Mouse (Mus musculus) adrenal gland, postnatal 10 days (tissue): ENCODE data around the gene Psmd12. TPM values are rescaled to one million over a fixed set of nuclear protein-coding genes. Genes with fewer than 3 reads are reported as not detected.

ENCODE experiments used
- DNase-seq: peaks from one replicate; pipeline ENCODE4 v3.0.0; 2021; ENCODE audit warnings: mixed read lengths
- total RNA-seq, 2 experiments: library from RNA; stranded (reverse); gene quantifications; 2 replicates each; pipeline ENCODE4 v1.2.3; 2021

Gene Psmd12
- total RNA-seq, 2 experiments from 2014 or later: 78.7 to 84.8 TPM

DNA sequence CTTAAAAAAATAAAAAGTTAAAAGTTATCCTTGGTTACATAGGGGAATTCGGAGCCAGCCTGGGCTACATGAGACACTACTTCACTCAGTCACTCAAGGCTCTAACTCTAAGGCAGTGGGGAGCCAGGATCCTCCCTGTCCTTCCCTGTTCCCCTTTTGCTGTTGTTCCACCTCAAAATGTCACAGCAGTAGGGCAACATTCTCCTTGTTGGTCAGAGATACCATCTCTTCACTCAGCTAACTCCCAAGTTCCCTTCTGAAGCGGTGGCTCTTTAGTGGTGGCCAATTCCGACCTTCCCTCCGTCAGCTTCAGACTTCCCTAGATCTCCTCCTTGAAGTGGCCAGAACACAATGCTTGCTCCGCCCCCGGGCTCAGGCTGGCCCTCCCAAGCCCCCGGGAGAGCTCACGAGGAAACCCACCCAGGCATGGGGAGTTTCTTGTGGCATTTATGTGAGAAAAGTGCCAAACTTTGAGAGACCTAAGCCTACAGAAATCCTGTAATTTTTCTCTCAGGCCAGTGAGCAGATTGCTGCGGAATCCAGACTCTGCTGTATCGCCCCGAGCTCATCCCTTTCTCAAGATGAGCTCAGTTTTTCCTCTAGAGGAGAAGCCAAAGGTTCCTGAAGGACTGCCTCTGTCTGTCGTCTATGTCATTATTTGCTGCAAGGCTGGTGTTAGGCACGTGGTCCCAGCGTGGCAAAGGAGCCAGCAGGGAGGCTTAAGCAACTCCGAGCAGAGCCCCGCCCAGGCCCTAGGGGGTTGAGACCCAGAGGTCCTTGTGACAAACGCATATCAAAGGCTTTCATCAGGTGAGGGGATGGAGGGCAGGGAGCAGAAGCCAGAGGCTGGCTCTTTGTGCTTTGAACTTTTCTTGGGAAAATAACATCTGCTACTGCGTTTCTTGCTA lies 31.3 kb downstream of the Psmd12 start:
- peak; percentile 65 for DNase-seq

DNA sequence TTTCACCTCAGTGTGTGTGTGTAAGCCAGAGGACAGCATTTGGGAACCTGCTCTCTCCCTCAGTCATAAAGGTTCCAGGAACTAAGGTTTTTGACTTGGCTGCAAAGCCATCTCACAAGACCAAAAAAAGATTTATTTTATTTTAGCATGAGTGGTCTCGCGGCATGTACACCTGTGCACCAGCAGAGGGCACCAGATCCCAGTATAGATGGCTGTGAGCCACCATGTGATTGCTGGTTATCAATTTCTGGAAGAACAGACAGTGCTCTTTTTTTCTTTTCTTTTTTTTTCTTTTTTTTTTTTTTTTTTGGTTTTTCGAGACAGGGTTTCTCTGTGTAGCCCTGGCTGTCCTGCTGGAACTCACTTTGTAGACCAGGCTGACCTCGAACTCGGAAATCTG lies 32.7 kb downstream of the Psmd12 start:
- peak; percentile 79 for DNase-seq

DNA sequence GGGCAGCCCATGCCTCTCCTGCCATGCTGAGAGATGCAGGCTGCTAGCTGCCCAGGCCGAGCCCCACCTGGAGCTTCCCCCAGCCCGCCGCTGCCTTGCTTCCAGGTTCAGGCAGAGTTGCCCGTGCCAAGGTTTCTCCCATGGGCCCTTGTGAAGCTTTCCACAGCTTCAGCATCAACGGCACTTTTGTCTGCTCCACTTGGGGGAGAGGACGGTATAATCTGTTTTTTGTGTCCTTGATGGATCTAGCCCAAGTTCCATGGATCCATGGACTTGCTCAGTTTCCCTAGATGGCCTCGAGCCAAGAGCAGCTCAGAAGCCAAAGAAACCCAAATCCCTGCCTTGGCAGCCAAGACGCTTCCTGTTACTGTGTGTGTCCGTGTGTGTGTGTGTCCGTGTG lies 33.8 kb downstream of the Psmd12 start:
- peak; percentile 11 for DNase-seq

DNA sequence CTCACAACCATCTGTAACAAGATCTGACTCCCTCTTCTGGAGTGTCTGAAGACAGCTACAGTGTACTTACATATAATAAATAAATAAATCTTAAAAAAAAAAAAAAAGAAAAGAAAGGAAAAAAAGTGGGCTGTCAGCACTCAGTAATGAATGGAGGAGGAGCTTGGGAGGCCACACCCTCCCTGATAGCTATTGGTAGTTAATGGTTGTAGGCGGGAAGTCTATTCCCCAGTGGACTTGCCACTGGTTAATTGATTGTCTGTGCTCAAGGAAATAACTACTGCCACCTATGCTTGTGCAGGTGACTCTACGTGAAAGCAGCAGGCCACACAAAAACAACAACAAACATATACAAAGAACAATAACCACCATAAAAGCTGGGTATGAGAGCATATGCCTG lies 37.1 kb downstream of the Psmd12 start:
- DNase-seq: no peak

DNA sequence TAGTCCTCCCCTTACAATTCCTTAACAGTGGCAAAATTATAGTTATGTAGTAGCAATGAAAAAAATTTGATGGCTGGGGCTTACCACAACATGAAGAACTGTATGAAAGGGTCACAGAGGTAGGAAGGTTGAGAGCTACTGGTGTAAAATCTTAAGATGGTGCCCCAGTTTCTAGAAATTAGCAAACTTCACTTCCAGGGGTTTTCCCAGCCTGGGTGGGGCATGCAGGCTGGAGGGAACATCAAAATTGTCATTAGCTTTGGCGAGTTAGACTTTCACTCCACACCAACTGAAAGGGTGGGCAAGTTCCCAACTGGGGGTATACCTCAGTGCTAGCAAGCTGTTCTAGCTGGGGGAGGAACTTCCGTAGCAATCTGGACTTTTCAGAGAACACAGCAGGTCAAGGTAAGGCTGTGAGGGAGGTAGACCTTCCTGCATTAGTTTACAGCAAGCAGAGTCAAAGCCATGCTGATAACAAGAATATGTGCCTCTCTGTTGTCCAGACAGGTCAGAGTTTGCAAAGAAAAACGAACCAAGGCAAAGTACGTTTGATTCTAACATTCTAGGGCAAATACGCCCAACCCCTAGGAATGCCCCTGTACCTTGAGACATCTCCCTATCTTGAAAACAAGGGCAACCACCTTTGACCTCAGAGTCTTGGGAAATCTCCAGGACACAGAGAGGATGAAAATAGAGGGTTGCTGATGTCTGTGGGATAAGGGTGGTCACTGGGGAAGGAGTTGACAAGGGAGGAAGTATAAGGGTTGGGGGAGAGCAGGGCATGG lies 39.6 kb downstream of the Psmd12 start:
- DNase-seq: no peak

DNA sequence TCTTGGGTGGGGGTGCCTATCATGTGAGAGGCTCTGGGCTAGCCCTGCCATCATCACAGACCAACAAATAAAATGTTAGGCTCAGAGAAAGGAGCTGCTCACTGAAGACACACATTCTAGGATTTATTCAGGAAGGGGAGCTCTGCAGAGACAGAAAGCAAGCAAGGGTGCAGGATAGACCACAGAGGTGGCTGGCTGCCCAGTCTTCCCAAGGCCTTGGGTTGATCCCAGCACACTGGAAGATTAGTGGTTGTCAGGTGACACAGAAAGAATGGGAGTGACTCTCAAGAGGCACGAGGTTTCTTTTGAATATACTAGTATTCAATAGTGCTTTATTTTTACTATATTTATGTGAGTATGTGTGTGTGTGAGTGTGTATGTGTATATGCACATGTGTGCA lies 41.9 kb downstream of the Psmd12 start:
- peak; percentile 34 for DNase-seq

DNA sequence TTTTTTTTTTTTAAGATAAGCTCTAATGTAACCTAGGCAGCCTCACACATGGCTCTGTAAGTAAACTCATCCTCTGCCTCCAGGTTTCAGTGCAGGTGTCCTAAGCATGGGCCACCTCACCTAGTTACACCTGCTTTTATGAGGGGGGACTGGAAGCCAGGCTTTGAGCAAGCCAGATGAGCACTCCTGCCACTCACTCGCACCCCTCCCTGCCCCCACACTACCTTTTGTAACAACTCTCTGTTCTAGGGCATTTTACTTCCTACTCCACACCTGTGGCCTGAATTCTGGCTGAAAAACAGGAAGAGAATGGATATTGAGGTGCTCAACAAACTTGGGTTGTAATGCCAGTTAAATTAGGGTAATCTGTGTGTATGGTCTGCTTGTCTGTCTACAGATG lies 45.7 kb downstream of the Psmd12 start:
- DNase-seq: no peak

DNA sequence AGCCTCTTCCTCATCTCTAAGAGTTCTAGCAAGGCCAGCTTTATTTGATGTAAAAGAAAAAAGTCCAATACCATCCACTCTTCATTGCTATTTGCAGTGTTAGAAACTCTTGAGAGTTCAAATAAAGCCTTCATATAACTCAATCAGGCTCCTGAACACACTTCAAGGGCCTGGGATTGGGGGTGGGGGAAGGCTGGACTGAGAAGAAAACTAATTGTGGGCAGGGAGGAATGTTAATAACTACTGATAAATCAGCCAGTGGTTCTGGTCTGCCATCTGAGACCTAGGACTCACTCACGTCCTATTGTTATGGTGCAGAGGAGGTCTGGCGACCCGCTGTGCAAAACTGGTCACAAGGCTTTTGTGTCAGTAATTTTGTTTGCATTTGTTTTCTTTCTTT lies 48.3 kb downstream of the Psmd12 start:
- no peak for DNase-seq

DNA sequence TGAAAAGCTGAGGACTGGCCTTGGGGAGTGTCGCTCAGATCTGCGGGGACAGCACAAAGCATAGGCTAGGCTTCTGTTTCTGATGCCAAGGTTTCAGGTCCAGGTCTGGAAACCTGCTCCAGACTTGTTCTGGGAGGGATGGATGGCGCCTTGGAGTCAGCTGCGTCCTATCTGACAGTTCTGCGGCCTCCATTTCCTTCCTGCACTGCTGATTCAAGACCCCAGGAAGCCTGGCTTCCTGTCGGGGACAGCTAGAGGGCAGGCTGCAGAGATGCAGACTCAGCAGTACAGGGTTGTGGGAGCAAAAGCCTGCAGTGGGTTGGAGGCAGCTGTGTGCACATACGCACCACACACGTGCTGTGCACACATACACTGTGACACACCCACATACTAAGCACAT lies 50.0 kb downstream of the Psmd12 start:
- DNase-seq: peak; percentile 35

DNA sequence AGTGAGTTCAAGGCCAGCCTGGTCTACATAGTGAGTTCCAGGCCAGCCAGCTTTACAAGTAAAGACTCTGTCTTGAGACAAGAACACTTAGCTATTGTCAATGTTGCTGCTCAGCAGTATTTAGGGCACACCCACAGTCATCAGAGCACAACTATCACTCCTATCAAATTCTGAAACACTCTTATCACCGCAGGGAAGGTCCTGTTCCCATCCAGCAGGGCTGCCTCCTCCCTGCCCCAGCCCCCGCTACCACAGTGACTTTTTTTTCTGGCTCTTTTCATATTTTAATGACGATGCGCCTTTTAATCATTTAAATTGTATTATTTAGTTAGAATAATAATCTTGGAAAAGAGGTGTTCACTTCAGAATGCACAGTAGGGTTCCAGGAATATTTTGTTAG lies 52.2 kb downstream of the Psmd12 start:
- no peak for DNase-seq

DNA sequence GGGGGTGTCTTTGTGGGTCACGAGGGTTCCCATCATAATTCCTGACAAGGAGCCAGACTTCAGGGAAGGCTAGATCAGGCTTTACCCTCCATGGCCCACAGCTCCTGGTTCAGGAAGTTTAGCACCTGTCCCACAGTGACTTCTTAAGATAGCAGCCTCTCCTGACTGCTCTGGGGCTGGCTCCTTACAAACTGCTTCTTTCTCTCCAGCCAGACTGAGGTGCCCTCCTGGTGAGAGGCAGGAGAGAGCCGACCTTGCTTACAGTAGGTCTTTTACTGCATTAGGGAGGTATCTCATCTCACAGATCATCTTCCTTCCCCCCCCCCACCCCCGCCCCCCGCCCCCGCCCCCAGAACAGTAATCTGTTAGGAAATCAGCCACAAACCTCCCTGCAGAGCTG lies 53.0 kb downstream of the Psmd12 start:
- no peak for DNase-seq

DNA sequence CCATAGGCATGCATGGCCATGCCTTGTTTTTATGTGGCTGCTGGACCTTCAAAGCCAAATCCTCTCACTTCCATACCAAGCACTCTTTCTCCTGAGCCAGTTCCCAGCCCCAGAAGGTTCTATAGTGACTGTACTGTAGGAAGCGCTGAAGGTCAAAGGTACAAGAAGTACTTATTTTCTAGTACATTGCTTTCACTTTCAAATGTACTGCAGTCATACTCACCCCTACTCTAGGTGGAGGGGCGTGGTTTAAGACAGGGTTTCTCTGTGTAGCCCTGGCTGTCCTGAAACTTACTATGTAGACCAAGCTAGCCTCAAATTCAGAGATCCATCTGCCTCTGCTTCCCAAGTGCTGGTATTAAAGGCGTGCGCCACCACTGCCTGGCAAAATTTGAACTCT lies 59.7 kb downstream of the Psmd12 start:
- DNase-seq: no peak

DNA sequence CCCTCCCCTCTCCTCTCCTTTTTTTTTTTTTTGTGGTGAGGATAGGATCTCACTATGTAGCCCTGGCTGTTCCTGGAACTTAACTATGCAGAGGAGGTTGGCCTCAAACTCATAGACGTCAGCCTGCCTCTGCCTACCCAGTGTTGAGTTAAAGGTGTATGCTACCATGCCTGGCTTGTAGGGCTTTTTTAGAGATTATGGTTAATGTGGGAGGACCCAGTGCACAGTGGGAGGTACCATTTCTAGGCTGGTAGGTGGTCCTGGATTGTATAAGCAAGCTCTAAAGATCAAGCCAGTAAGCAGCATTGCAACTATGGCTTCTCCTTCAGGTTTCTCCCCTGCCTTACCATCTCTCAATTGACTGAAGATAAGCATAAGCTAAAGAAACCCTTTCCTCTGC lies 61.1 kb downstream of the Psmd12 start:
- DNase-seq: no peak

DNA sequence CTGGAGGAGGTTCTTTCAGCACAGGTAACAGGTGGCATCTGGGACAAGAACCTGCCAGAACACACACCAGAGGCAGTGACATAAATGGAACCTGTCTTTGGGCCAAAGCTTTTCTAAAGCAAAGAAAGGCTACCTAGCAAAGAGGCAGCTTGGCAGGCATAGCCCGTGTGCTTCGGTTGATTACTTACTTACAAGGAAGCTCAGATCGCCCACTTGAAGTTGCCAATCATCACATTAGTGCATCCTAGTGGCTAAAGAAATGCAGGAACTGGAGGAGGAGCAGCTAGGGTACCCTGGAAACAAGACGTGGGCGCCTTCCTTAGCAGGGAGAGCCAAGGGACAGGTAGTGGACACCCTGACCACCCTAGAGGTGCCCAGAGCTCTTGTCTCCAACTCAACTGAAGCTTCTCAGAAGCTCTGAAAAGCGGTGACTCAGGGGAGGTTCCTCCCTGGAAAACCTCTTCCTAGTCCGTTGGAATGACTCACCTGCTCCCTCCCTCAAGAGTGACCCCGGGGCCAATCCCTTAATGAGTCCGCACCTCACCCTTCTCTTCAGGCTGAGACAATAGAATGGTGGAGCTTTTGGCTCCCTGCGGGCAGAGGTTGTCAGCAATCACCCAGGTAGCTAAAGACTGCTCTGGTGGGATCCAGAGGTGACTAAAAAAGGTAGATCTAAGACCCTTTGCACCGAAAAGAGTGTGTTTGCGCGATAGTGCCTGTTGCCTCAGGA lies 66.6 kb downstream of the Psmd12 start:
- DNase-seq: peak; percentile 9

DNA sequence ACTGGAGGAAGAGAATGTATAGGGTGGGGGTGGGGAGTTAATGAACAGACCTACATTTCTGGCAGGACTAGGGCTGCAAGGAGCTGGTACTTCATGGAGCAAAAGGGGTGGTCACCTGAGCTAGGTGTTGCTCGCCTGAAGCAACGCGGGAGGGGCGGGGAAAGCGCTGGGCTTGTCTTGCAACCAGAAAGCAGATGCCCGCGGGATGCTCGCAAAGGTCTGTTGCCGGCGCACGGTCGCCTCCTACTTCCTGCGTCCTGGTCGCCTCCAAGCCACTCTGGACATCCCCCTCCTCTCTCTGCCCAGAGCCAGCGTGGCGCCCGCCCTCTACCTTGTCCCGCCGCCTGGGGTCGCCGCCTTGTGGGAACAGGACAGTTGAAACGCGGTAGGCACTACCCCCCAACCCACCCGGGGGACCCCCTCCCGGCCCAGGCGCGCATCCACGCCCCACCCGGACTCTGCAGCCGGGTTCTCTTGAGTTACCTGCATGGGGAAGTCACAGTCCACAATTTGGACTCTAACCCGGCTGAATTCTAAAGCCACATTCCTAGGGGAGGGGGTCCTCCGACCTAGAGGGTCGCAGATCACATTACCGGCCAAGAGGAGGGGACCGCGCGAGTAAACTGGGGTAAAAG lies 67.5 kb downstream of the Psmd12 start:
- peak; percentile 44 for DNase-seq

DNA sequence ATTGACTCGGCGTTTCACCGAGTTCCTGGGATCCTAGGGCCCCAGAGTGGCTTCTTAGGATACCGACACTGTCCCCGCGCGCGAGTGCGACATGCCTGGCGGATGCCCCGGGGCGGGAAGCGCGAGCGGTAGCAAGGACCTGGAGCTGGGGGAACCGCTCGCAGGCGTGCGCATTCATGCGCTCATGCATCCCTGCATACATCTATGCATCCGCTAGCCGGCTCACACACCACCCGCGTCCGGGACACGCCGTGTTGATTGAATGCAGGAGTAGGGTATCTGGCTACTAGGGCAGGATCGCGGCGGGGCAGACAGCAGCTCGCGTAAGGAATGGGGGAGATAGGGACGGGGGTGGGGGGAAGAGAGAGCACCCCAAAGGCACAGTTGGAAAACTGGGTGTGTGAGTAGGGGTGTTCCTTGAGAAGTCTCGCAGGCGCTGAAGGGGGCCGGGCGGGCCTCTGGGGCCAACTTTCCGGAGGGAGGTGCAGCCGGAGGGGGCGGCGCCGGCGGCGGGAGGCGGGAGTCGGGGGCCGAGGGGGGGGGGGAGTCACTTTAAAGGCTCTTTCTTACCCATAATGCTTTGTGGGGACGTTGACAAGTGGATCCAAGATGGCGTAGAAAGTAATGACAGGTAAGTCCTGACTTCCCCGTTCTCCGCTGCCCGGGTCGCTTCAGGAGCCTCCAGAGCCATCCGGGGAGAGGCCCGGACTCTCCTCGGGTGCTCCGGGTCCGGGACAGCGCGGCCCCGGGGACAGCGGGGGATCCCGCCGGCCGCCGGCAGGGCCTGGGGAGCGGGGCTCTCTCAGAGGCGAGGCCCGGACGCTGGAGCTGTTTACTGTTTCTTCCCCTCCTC lies 68.3 kb downstream of the Psmd12 start, which contains the start of gene Helz:
Gene Helz, plus strand, starts transcription at position 580 of the 853 bp plus-strand sequence.
- DNase-seq: peak; percentile 81

DNA sequence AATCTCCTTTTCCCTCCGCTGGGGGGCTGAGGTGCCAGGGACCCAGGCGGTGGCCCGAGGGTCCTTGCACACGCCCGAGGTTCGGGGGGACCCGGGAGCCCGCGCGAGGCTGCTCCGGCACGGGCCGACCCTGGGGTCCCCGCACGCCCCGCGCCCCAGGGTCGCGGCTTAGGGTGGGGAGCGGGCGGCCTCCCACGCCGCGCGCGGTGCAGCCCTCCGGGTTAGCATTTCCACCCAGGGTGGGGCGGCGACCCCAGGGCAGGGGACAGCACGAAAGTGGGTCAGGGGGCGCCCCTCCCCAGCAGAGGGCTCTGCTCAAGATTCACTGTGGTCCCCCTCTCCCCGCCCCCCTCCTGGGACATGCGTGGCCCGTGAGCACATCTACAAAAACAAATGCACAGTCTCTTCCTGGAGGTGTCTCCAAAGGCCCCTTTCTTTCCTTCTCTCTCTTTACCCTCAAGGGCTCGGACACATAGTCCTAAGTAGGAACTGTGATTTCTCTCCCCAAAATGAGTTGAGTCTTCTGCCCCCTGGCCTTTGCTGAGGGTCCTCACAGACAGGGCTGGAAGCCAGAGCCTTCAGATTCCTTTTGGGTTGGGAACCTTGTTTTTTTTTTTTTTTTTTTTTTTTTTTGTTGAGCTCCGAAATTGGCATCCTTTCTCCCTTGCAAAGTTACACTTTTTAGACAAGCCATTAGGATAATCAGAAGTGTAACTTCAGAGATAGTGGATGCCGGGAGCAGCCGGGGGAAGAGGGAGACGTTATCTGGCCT lies 69.1 kb downstream of the Psmd12 start:
- DNase-seq: peak; percentile 40
